Mouse (Mus musculus) liver (tissue): ENCODE measurements around the gene Gm21721.
"Not testable (repeated sequence)": the region's sequence is repeated elsewhere in the genome, so short reads cannot be mapped to it uniquely, and the experiment has no call there.

Source experiments
- DNase-seq: peaks from one replicate; pipeline ENCODE4 v3.0.0-alpha.2; 2020; ENCODE audit warnings: mixed read lengths

The Gm21721 gene

GRCm38 (mm10) chrY:9202090-9202489 lies at the start of gene Gm21721:
Gene Gm21721 (minus strand): TSS chrY:9202190.
- DNase-seq, result not testable (repeated sequence)
